Mouse (Mus musculus): ENCODE measurements around the gene Obox6. TPM values are rescaled to one million over a fixed set of nuclear protein-coding genes. Genes with fewer than 3 reads are reported as not detected.

The Obox6 gene
- polyA plus RNA-seq, 2 experiments: not detected

GRCm38 (mm10) chr7:15879756-15880155 lies 40.3 kb upstream of the Obox6 start, which contains the start of gene Crx:
Gene Crx, minus strand, starts transcription at chr7:15879968.
- Histone ChIP-seq H3K9ac (replicated peaks) (no peak within 1 kb of the TSS), H3K27ac (no peak within 1 kb of the TSS), H3K36me3 (replicated peaks; ENCODE audit: control insufficient read depth, insufficient read depth, low read depth) (no peaks in the 10 kb centered on the region), H3K9me3 (ENCODE audit: control insufficient read depth, low read length) (no peaks in the 10 kb centered on the region), H3K4me1 (replicated peaks; ENCODE audit: control insufficient read depth in 2 of 2, insufficient read depth in 2 of 2, low read length in 1 of 2) (no peaks in the 10 kb centered on the region), H3K4me2 (ENCODE audit: low read depth) (no peak within 1 kb of the TSS), H3K27me3 (ENCODE audit: control insufficient read depth, insufficient read depth, low read length) (no peaks in the 10 kb centered on the region), H3K4me3 (ENCODE audit: insufficient read depth in 1 of 2, low read depth in 2 of 2, low read length in 2 of 2) (no peak within 1 kb of the TSS)
- ATAC-seq (ENCODE audit: insufficient read depth): no peak
- DNase-seq (ENCODE audit: low read depth in 3 of 3, low spot score in 3 of 3): no peak
- TF ChIP-seq EP300 (IDR thresholded peaks at IDR 0.05; ENCODE audit: low read depth) (no peak), CTCF (IDR thresholded peaks at IDR 0.05; ENCODE audit: low read depth) (no peak)
- 17% methylated on average over 4 of the region's 4 CpGs for WGBS (ENCODE audit: insufficient replicate concordance)

GRCm38 (mm10) chr7:15864104-15864503 lies 24.6 kb upstream of the Obox6 start:
- H3K4me2 ChIP-seq (ENCODE audit: low read depth): no peak overlapping the region
- no peaks in the 10 kb centered on the region for H3K4me1 ChIP-seq (replicated peaks; ENCODE audit: control insufficient read depth in 2 of 2, insufficient read depth in 2 of 2, low read length in 1 of 2)
- 47% methylated on average over 4 of the region's 4 CpGs for WGBS (ENCODE audit: insufficient replicate concordance)
- ATAC-seq (ENCODE audit: insufficient read depth) (no peak), DNase-seq (ENCODE audit: low read depth in 3 of 3, low spot score in 3 of 3) (no peak)
- H3K4me3 ChIP-seq (ENCODE audit: insufficient read depth in 1 of 2, low read depth in 2 of 2, low read length in 2 of 2): no peak overlapping the region
- H3K27me3 ChIP-seq (ENCODE audit: control insufficient read depth, insufficient read depth, low read length): no peaks in the 10 kb centered on the region
- H3K9ac ChIP-seq (replicated peaks): no peak overlapping the region
- H3K36me3 ChIP-seq (replicated peaks; ENCODE audit: control insufficient read depth, insufficient read depth, low read depth): no peaks in the 10 kb centered on the region
- no peak overlapping the region for H3K27ac ChIP-seq
- H3K9me3 ChIP-seq (ENCODE audit: control insufficient read depth, low read length): no peaks in the 10 kb centered on the region
- no peak for TF ChIP-seq EP300 (IDR thresholded peaks at IDR 0.05; ENCODE audit: low read depth)
- TF ChIP-seq CTCF (IDR thresholded peaks at IDR 0.05; ENCODE audit: low read depth): no peak

GRCm38 (mm10) chr7:15859657-15860056 lies 20.2 kb upstream of the Obox6 start:
- Histone ChIP-seq H3K9ac (replicated peaks) (no peak overlapping the region), H3K27ac (no peak overlapping the region), H3K4me2 (ENCODE audit: low read depth) (no peak overlapping the region), H3K36me3 (replicated peaks; ENCODE audit: control insufficient read depth, insufficient read depth, low read depth) (no peaks in the 10 kb centered on the region), H3K4me3 (ENCODE audit: insufficient read depth in 1 of 2, low read depth in 2 of 2, low read length in 2 of 2) (no peak overlapping the region), H3K27me3 (ENCODE audit: control insufficient read depth, insufficient read depth, low read length) (no peaks in the 10 kb centered on the region), H3K9me3 (ENCODE audit: control insufficient read depth, low read length) (no peaks in the 10 kb centered on the region), H3K4me1 (replicated peaks; ENCODE audit: control insufficient read depth in 2 of 2, insufficient read depth in 2 of 2, low read length in 1 of 2) (no peaks in the 10 kb centered on the region)
- WGBS (ENCODE audit: insufficient replicate concordance): 33% methylated on average over 2 of the region's 2 CpGs
- DNase-seq (ENCODE audit: low read depth in 3 of 3, low spot score in 3 of 3) (no peak), ATAC-seq (ENCODE audit: insufficient read depth) (no peak)
- TF ChIP-seq CTCF (IDR thresholded peaks at IDR 0.05; ENCODE audit: low read depth): 0 out of 2 replicates have a peak, but pooled peaks have one; percentile 5
- no peak for TF ChIP-seq EP300 (IDR thresholded peaks at IDR 0.05; ENCODE audit: low read depth)

Other genes with a start within 250 kb of the Obox6 start
- not detected in 2 replicates for gene Obox3, start 199.8 kb downstream of the Obox6 start, polyA plus RNA-seq (2012; rRNA removed)
- gene Obox3, start 199.8 kb downstream of the Obox6 start, polyA plus RNA-seq (2014; fragmentation: Nextera tagmentation; extraction: Ambion mirVana): not detected in 2 replicates
- not detected in 2 replicates for gene Obox5, start 89.5 kb downstream of the Obox6 start, polyA plus RNA-seq (2012; rRNA removed)
- not detected in 2 replicates for gene Obox5, start 89.5 kb downstream of the Obox6 start, polyA plus RNA-seq (2014; fragmentation: Nextera tagmentation; extraction: Ambion mirVana)
- gene Crx, start 40.3 kb upstream of the Obox6 start, polyA plus RNA-seq (2012; rRNA removed): not detected in 2 replicates
- gene Crx, start 40.3 kb upstream of the Obox6 start, polyA plus RNA-seq (2014; fragmentation: Nextera tagmentation; extraction: Ambion mirVana): not detected in 2 replicates
- not detected in 2 replicates for gene Crxos, start 42.9 kb upstream of the Obox6 start, polyA plus RNA-seq (2012; rRNA removed)
- not detected in 2 replicates for gene Crxos, start 42.9 kb upstream of the Obox6 start, polyA plus RNA-seq (2014; fragmentation: Nextera tagmentation; extraction: Ambion mirVana)
- gene Selenow, start 82.7 kb upstream of the Obox6 start, polyA plus RNA-seq (2012; rRNA removed): 169 and 186 TPM in 2 replicates
- gene Selenow, start 82.7 kb upstream of the Obox6 start, polyA plus RNA-seq (2014; fragmentation: Nextera tagmentation; extraction: Ambion mirVana): 334 and 343 TPM in 2 replicates
- 32.1 and 56.9 TPM in 2 replicates for gene Nop53, start 106.4 kb upstream of the Obox6 start, polyA plus RNA-seq (2012; rRNA removed)
- gene Nop53, start 106.4 kb upstream of the Obox6 start, polyA plus RNA-seq (2014; fragmentation: Nextera tagmentation; extraction: Ambion mirVana): 75.9 and 96.8 TPM in 2 replicates
- 2.5 and 2.7 TPM in 2 replicates for gene Ehd2, start 127.9 kb upstream of the Obox6 start, polyA plus RNA-seq (2012; rRNA removed)
- 3.0 and 3.2 TPM in 2 replicates for gene Ehd2, start 127.9 kb upstream of the Obox6 start, polyA plus RNA-seq (2014; fragmentation: Nextera tagmentation; extraction: Ambion mirVana)
- gene Bicra, start 208.2 kb upstream of the Obox6 start, polyA plus RNA-seq (2012; rRNA removed): 1.8 and 2.2 TPM in 2 replicates
- gene Bicra, start 208.2 kb upstream of the Obox6 start, polyA plus RNA-seq (2014; fragmentation: Nextera tagmentation; extraction: Ambion mirVana): 0.83 and 1.5 TPM in 2 replicates
- gene Zfp541, start 222.1 kb upstream of the Obox6 start, polyA plus RNA-seq (2012; rRNA removed): 0.02 TPM in 1 of 2 replicates, not detected in the other
- not detected in 2 replicates for gene Zfp541, start 222.1 kb upstream of the Obox6 start, polyA plus RNA-seq (2014; fragmentation: Nextera tagmentation; extraction: Ambion mirVana)

Measured in liver, embryonic 14.5 days (tissue).